Mouse (Mus musculus): ENCODE results near the gene Rps6kb1. TPM values are rescaled to one million over a fixed set of nuclear protein-coding genes. Genes with fewer than 3 reads are reported as not detected.
A peak's percentile ranks its signal among the peaks of the same experiment; 100 is the strongest.

The Rps6kb1 gene
- 56.9 and 63.2 TPM in 2 replicates for polyA plus RNA-seq (2015; fragmentation: Nextera tagmentation; extraction: Ambion mirVana)

DNA sequence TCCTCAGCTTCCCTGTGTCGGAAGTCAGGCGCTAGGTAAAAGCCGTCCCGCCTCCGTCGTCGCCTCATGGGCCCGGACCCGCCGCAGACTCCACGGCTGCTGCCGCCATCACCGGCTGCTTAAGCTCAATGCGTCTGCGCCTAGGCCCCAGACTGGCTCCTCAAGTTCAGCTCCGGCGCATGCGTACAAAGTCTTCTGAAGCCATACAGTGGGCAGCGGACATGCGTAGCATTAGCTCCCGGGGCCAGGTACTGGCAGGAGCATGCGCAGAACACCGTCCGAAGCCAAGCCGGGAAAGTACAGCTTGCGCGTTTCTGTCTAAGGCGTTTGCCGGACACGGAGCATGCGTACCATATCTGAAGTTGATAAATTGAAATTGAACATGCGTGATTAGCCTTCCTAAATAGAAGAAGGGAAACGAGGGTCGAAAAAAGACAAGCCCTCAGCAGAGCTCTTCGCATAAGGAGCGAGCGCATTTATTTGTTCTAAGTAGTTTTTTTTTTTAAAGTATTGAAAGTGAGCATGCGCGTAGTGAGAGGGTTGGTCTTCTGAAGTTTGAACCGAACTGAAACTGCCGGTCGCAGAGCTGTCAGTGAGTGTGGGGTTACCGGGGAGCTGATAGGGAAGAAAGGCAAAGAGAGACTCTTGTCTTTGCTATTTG, at the start of gene Rps6kb1, which contains the start of gene Tubd1:
Rps6kb1 (minus strand) TSS at position 167 of the 661 bp plus-strand sequence.
Tubd1 (plus strand) TSS at position 353 of the 661 bp plus-strand sequence.
- peaks cover 25% of the 10 kb centered on the region for H3K4me1 ChIP-seq (replicated peaks)
- peaks cover 3% of the 10 kb centered on the region; the same call in 1 of the 2 replicates for H3K36me3 ChIP-seq
- H3K27ac ChIP-seq = peak within 1 kb of the TSS; percentile 89
- H3K9me3 ChIP-seq = no peaks in the 10 kb centered on the region
- peak within 1 kb of the TSS; percentile 97 for H3K9ac ChIP-seq (replicated peaks)
- peak within 1 kb of the TSS; percentile 97 for H3K4me3 ChIP-seq (replicated peaks)
- H3K4me2 ChIP-seq (replicated peaks) = peak within 1 kb of the TSS; percentile 89
- peak; percentile 99 for ATAC-seq
- under 1% methylated on average over 43 of the region's 43 CpGs for WGBS
- no peaks in the 10 kb centered on the region for H3K27me3 ChIP-seq

DNA sequence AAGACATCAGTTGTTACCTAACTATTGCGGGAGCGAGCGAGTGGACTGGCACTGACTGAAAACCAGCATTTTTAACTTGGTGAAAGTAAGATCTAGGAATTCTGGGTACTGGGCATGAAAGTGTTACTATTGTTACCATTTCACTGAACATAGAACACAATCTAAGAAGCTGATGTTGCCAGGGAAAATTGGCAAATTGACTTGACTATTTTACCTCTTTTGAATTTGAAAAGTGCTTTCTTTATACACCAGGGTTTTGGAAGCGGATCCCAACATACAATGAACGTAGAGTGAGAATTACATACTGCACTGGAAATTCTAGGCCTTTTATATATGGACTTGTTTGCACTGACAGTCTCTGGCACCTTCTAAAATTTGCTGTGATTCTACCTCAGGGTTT, 48.8 kb upstream of the Rps6kb1 start:
- no peaks in the 10 kb centered on the region for H3K36me3 ChIP-seq
- H3K4me2 ChIP-seq (replicated peaks) = no peak overlapping the region
- no peak overlapping the region for H3K4me3 ChIP-seq (replicated peaks)
- 69% methylated on average over 5 of the region's 5 CpGs for WGBS
- no peak for ATAC-seq
- no peak overlapping the region for H3K27ac ChIP-seq
- no peaks in the 10 kb centered on the region for H3K9me3 ChIP-seq
- H3K4me1 ChIP-seq (replicated peaks) = peaks cover 13% of the 10 kb centered on the region
- no peak overlapping the region for H3K9ac ChIP-seq (replicated peaks)
- H3K27me3 ChIP-seq = no peaks in the 10 kb centered on the region

DNA sequence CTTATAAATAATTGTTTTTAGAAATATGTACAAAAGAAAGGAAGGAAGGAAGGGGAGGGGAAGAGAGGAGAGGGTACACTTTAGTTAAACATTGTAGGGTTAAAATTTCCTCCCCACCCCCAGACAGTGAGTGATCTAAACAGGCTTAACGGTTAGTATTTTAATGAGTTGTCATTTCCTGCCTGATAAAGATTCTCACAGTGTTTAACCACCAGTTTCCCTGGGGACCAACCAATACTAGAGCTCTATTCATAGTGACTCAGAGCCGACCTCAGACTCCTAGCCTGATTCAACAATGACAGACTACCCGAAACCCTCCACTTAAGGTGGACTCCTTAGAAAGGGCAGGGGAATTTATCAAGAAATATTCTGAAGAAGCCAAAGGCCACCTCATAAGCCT, 48.4 kb upstream of the Rps6kb1 start:
- no peaks in the 10 kb centered on the region for H3K27me3 ChIP-seq
- WGBS = 26% methylated on average over 3 of the region's 3 CpGs
- peaks cover 13% of the 10 kb centered on the region for H3K4me1 ChIP-seq (replicated peaks)
- no peak overlapping the region for H3K27ac ChIP-seq
- H3K4me2 ChIP-seq (replicated peaks) = no peak overlapping the region
- H3K36me3 ChIP-seq = no peaks in the 10 kb centered on the region
- no peak overlapping the region for H3K4me3 ChIP-seq (replicated peaks)
- H3K9me3 ChIP-seq = no peaks in the 10 kb centered on the region
- ATAC-seq = no peak
- H3K9ac ChIP-seq (replicated peaks) = no peak overlapping the region

DNA sequence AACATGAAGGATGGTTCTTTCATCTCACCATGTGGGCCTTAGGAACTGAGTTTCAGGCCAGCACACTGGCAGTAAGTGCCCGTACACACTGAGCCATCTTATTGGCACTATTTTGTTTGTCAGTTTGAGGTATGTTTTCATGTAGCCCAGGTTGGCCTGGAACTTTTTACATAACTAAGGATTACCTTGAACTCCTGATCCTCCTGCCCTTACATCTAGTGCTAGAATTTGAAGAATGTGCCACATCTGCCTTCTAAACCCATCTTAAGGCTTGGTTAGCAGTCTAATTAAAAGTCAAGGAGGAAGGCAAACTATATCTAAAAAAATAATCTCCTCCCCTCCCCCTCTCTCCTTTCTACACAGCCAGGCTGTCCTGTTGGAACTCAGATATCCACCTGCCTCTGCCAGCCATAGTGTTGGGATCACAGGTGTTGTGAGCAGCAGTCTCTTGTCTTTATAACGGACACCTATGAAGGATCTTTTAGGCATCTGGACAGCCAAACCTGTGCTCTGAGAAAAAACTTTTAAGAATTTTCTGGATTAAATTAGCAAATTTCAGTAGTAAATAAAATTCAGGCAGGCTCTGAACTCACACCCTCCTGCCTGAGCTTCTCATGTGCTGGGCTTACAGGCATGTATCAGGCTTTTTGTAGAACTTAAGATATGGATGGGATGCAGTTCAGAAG, 47.5 kb upstream of the Rps6kb1 start:
- Histone ChIP-seq H3K4me2 (replicated peaks) (no peak overlapping the region), H3K4me3 (replicated peaks) (no peak overlapping the region), H3K4me1 (replicated peaks) (peaks cover 19% of the 10 kb centered on the region), H3K9me3 (no peaks in the 10 kb centered on the region), H3K9ac (replicated peaks) (no peak overlapping the region), H3K27me3 (no peaks in the 10 kb centered on the region), H3K36me3 (no peaks in the 10 kb centered on the region), H3K27ac (no peak overlapping the region)
- 90% methylated on average over 2 of the region's 2 CpGs for WGBS
- ATAC-seq = no peak

DNA sequence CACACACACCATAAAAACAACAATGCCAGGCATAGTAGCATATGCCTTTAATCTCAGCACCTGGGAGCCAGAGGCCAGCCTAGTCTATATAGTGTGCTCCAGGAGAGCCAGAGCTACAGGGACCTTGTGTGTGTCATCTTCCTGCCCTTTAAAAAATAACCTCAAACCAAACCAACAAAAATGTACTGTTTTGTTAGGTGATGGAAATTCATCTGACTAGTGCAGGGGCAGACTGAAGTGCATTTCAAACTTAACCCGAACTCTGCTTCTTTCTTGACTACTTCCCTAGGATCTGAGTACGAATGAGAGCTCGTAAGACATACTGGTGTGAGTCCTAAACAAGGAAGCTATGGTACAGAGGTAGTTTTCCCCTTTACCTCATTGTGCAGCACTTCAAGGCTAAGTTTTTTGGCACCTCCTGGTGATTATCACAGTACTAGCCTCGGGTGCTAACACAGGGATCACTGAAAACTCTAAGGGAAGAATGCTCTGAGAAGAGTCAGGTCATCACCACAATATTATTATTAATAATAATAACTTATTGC, 46.8 kb upstream of the Rps6kb1 start:
- H3K9me3 ChIP-seq = no peaks in the 10 kb centered on the region
- 88% methylated on average over 4 of the region's 4 CpGs for WGBS
- no peaks in the 10 kb centered on the region for H3K36me3 ChIP-seq
- peaks cover 24% of the 10 kb centered on the region for H3K4me1 ChIP-seq (replicated peaks)
- H3K9ac ChIP-seq (replicated peaks) = no peak overlapping the region
- no peak overlapping the region for H3K27ac ChIP-seq
- H3K4me2 ChIP-seq (replicated peaks) = no peak overlapping the region
- no peaks in the 10 kb centered on the region for H3K27me3 ChIP-seq
- ATAC-seq = no peak
- no peak overlapping the region for H3K4me3 ChIP-seq (replicated peaks)

DNA sequence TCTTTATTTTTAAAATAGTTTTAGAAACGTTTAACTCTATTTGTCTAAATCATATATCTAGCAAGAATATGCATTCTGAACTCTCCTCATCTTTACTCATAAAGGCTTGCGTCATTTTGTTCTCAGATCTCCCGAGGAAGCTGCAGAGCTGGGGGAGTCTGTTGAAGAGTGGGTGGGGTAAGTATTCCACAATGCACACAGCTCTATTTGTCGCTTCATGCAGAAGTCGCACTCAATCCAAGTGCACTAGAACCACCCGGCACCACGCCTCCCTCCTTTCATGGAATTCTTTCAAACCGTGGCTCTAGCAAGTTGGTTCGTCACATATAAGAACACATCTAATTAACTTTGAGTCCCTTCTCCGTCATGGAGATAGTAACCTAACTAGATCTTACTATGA, 46.0 kb upstream of the Rps6kb1 start:
- no peaks in the 10 kb centered on the region for H3K27me3 ChIP-seq
- H3K4me3 ChIP-seq (replicated peaks) = no peak overlapping the region
- H3K4me2 ChIP-seq (replicated peaks) = no peak overlapping the region
- H3K27ac ChIP-seq = no peak overlapping the region
- H3K9ac ChIP-seq (replicated peaks) = no peak overlapping the region
- peaks cover 26% of the 10 kb centered on the region for H3K4me1 ChIP-seq (replicated peaks)
- no peaks in the 10 kb centered on the region for H3K9me3 ChIP-seq
- ATAC-seq = no peak
- no peaks in the 10 kb centered on the region for H3K36me3 ChIP-seq
- 93% methylated on average over 10 of the region's 10 CpGs for WGBS

DNA sequence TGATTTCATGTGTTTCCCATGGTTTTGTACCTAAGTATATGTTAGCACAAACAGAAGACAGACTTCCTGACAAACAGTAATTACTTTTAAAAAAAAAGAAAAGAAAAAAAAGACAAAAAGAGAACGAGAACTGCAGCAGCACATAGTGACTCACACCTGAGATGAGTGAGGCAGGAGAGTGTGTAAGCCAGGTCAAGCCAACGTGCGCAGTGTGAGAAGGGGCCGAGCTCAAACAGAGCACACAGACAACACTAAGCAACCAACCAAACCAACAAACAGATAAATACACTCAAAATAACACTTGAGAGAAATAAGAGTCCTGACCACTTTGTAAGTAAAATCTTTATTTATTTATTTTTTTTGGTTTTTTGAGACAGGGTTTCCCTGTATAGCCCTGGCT, 45.5 kb upstream of the Rps6kb1 start:
- Histone ChIP-seq H3K36me3 (peaks cover 2% of the 10 kb centered on the region; the same call in 1 of the 2 replicates), H3K27ac (no peak overlapping the region), H3K4me2 (replicated peaks) (no peak overlapping the region), H3K4me3 (replicated peaks) (no peak overlapping the region), H3K27me3 (no peaks in the 10 kb centered on the region), H3K9ac (replicated peaks) (no peak overlapping the region), H3K4me1 (replicated peaks) (peaks cover 26% of the 10 kb centered on the region), H3K9me3 (no peaks in the 10 kb centered on the region)
- ATAC-seq = no peak
- 94% methylated on average over 4 of the region's 4 CpGs for WGBS

DNA sequence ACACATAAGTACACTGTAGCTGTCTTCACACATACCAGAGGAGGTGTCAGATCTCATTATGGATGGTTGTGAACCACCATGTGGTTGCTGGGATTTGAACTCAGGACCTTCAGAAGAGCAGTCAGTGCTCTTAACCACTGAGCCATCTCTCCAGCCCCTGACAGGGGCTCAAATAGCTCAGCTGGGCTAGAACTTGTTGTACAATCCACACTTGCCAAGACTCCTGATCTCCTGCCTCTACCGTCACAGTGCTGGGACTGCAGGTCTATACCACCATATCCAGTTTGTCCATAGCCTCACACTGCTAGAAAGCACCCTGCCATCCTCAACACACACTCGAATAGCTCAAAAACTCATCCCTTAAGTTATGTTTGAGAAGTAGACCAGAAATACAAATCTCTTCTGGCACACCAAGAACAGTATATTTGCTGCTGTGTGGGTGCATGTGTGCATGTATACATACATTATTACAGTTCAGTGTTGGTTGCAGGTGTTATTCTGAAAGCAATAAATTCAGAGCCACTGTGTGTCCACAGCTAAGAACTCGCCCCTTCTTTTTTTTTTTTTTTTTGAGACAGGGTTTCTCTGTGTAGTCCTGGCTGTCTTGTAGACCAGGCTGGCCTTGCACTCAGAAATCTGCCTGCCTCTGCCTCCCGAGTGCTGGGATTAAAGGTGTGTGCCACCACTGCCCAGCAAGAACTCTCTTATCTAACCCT, 44.1 kb upstream of the Rps6kb1 start:
- no peak overlapping the region for H3K4me3 ChIP-seq (replicated peaks)
- H3K9ac ChIP-seq (replicated peaks) = no peak overlapping the region
- WGBS = 97% methylated on average over 4 of the region's 4 CpGs
- H3K4me1 ChIP-seq (replicated peaks) = peaks cover 22% of the 10 kb centered on the region
- H3K4me2 ChIP-seq (replicated peaks) = no peak overlapping the region
- no peak for ATAC-seq
- H3K27me3 ChIP-seq = no peaks in the 10 kb centered on the region
- H3K9me3 ChIP-seq = no peaks in the 10 kb centered on the region
- no peak overlapping the region for H3K27ac ChIP-seq
- H3K36me3 ChIP-seq = peaks cover 5% of the 10 kb centered on the region; the same call in 1 of the 2 replicates

DNA sequence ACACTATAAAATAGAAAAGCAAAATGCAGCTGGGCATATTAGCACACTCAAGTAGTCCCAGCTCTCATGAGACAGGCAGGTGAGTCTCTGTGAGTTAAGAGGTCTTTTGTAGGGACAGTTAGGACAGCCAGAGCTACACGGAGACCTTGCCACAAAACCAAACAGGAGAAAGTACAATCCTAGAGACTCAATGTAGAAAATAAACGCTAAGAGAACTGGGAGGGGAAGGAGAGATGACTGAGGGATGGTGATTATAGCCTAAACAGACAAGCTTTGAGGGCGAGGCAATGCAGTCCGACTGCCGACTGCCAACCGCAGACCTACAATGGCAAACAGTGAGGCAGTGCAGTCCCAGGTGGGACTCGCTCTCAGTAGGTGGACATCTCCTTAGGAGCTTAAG, 43.2 kb upstream of the Rps6kb1 start:
- no peak overlapping the region for H3K4me3 ChIP-seq (replicated peaks)
- H3K36me3 ChIP-seq = peaks cover 6% of the 10 kb centered on the region
- no peak overlapping the region for H3K4me2 ChIP-seq (replicated peaks)
- no peak overlapping the region for H3K27ac ChIP-seq
- ATAC-seq = no peak
- H3K27me3 ChIP-seq = no peaks in the 10 kb centered on the region
- 47% methylated on average over 7 of the region's 7 CpGs for WGBS
- H3K9me3 ChIP-seq = no peaks in the 10 kb centered on the region
- peaks cover 14% of the 10 kb centered on the region for H3K4me1 ChIP-seq (replicated peaks)
- no peak overlapping the region for H3K9ac ChIP-seq (replicated peaks)

DNA sequence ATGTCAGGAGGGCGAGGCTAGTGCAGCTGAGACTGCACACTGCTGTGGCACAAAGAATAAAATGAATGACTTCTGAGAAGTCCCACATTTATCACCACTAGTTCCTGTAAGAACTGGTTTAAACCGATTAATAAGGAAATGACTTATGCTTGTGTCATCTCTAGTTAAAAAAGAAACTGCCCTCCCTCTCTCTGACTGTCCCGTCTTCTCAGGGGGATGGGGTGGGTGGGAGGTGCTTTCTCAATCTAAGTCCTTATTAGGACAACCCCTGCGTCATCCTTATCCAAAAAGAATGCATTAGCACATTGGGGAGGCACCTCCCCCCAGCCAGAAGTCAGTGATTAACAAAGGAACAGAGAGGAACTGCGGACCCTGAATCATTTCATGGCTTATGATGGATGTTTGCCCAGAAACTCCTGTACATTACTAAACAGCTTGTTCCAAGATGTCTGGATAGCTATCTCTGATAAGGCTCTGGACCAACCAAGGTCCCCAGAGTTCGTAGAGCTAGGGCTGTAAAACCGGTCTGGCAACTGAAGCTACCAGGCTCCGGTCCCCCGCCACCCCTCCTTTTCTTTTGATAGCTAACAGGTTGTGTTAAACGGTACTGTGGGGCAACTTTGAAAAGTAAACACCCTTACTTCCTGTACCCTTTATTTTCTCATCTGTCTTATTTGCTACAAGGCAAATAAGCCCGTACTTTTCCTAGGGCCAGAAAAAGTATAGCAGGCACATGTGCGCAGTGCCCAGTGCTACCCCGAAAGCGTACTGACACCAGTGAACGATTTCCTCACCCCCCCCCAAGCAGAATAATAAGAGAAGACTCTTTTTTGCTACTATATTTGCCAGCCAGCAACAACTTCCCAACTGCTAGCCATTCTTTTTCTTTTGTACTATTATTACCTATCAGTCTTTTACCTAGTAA, 42.5 kb upstream of the Rps6kb1 start:
- Histone ChIP-seq H3K9me3 (no peaks in the 10 kb centered on the region), H3K9ac (replicated peaks) (0 out of 2 replicates have a peak overlapping the region, but pooled peaks have one; percentile 28), H3K4me2 (replicated peaks) (peak overlapping the region; percentile 25), H3K4me3 (replicated peaks) (no peak overlapping the region), H3K36me3 (peaks cover 11% of the 10 kb centered on the region), H3K27ac (no peak overlapping the region), H3K4me1 (replicated peaks) (peaks cover 14% of the 10 kb centered on the region), H3K27me3 (no peaks in the 10 kb centered on the region)
- WGBS = 17% methylated on average over 15 of the region's 15 CpGs
- ATAC-seq = no peak

DNA sequence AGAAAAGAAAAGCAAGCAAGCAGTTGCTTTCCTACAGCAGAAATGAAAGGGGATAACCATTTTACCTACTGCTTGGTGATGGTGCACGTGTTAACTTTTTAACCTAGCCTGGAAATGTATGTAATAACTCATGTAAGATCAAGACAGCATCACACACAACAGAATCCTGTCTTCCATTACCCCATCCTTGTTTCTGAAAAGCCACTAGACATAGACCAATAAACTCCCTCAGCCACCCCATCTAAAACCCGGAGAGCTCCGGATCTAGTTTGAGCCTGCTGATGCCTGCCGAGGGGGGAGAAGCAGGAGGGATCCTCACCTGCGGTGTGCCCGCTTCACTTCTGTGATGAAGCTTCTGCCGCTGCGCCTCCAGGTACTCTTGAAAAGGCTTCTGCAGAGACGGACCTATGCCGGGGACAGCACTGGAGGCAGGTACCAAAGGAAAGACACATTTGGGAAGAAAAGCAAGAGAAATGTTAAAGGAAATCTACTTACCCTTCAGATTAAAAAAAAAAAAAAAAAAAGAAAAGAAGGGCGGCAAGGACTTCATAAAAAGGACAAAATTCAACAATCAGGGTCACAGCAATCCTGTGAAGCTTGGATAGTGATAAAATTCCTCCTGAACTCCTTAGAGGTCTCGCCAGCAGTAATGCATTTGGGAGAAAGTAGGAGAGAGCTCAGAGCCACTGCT, 41.7 kb upstream of the Rps6kb1 start:
- H3K4me3 ChIP-seq (replicated peaks) = no peak overlapping the region
- ATAC-seq = no peak
- 26% methylated on average over 12 of the region's 12 CpGs for WGBS
- no peak overlapping the region for H3K27ac ChIP-seq
- H3K4me2 ChIP-seq (replicated peaks) = peak overlapping the region; percentile 5; the same call in 1 of the 2 replicates
- H3K36me3 ChIP-seq = peaks cover 11% of the 10 kb centered on the region
- H3K9me3 ChIP-seq = no peaks in the 10 kb centered on the region
- H3K9ac ChIP-seq (replicated peaks) = no peak overlapping the region
- H3K27me3 ChIP-seq = no peaks in the 10 kb centered on the region
- H3K4me1 ChIP-seq (replicated peaks) = peaks cover 14% of the 10 kb centered on the region
